Mouse (Mus musculus) lung, postnatal 0 days (tissue): Measurements from ENCODE around the gene Ptgir. TPM values are rescaled to one million over a fixed set of nuclear protein-coding genes. Genes with fewer than 3 reads are reported as not detected.
A peak's percentile ranks its signal among the peaks of the same experiment; 100 is the strongest.

ENCODE experiments used
- ATAC-seq: fragments of 200-750 bp; cut with Nextera tagmentation; 2 replicates; pipeline ENCODE4 v1.8.0; 2017; ENCODE audit warnings: moderate library complexity
- DNase-seq: peaks from one replicate; pipeline ENCODE4 v3.0.0-alpha.2; 2016; ENCODE audit warnings: low spot score
- H3K27ac ChIP-seq: fragments of 300-500 bp; sonication (generic); 2 replicates; pipeline ENCODE4 v1.5.1; 2014; ENCODE audit warnings: antibody characterized with exemption, mild to moderate bottlenecking, low read length, mixed read lengths
- H3K27me3 ChIP-seq: fragments of 300-500 bp; sonication (generic); replicated peaks from 2 replicates; pipeline ENCODE4 v1.6.1; 2014; ENCODE audit warnings: low read length, mixed read lengths; ENCODE audit not compliant: insufficient read depth
- H3K36me3 ChIP-seq: fragments of 300-500 bp; sonication (generic); 2 replicates; pipeline ENCODE4 v1.6.1; 2014; ENCODE audit warnings: low read length, mixed read lengths; ENCODE audit not compliant: insufficient read depth
- H3K4me1 ChIP-seq: fragments of 300-500 bp; sonication (generic); 2 replicates; pipeline ENCODE4 v1.6.1; 2014; ENCODE audit warnings: antibody characterized with exemption, low read depth, low read length, mixed read lengths; ENCODE audit not compliant: insufficient read depth
- H3K4me2 ChIP-seq: fragments of 300-500 bp; sonication (generic); replicated peaks from 2 replicates; pipeline ENCODE4 v1.6.1; 2014; ENCODE audit warnings: low read depth, mild to moderate bottlenecking, low read length, moderate library complexity, mixed read lengths
- H3K4me3 ChIP-seq: fragments of 300-500 bp; sonication (generic); 2 replicates; pipeline ENCODE4 v1.5.1; 2014; ENCODE audit warnings: low read depth, low read length
- H3K9ac ChIP-seq: fragments of 300-500 bp; sonication (generic); replicated peaks from 2 replicates; pipeline ENCODE4 v1.6.1; 2014; ENCODE audit warnings: low read depth, mild to moderate bottlenecking
- H3K9me3 ChIP-seq: fragments of 300-500 bp; sonication (generic); 2 replicates; pipeline ENCODE4 v1.6.1; 2016; ENCODE audit warnings: low read length, mixed read lengths
- CTCF ChIP-seq: IDR thresholded peaks from 2 replicates; pipeline ENCODE4 v1.5.1; 2016; ENCODE audit warnings: antibody characterized with exemption, mild to moderate bottlenecking
- EP300 ChIP-seq: IDR thresholded peaks from 2 replicates; pipeline ENCODE4 v1.6.1; 2016; ENCODE audit warnings: antibody characterized with exemption, mild to moderate bottlenecking, control low read depth
- WGBS: fragments of 180-500 bp; shearing (Covaris S2); extraction: QIAGEN DNeasy Blood & Tissue Kit; methylation state at CpG from one replicate; pipeline ENCODE4 v1.1.7; 2014; 5-methylcytosine and 5-hydroxymethylcytosine counted together
- polyA plus RNA-seq: library from polyadenylated mRNA; unstranded; fragments of >200 nt; fragmentation: Nextera tagmentation; extraction: Ambion mirVana; gene quantifications from 2 replicates; pipeline ENCODE4 v1.2.1, GENCODE M21; 2015

Ptgir gene
- polyA plus RNA-seq, 1 experiment from 2014 or later, result 2.0 TPM

- no peak for TF ChIP-seq EP300
- TF ChIP-seq CTCF, result no peak
- WGBS, result 3% methylated on average over 22 of the region's 22 CpGs
- Histone ChIP-seq H3K9ac (peak overlapping the region; percentile 36; the same call in 1 of the 2 replicates), H3K27ac (no peak overlapping the region), H3K4me3 (peak overlapping the region; percentile 42), H3K4me1 (peaks cover 19% of the 10 kb centered on the region; the same call in 1 of the 2 replicates), H3K4me2 (peak overlapping the region; percentile 84), H3K27me3 (peaks cover 28% of the 10 kb centered on the region), H3K9me3 (no peaks in the 10 kb centered on the region), H3K36me3 (no peaks in the 10 kb centered on the region)
- peak; percentile 6; the same call in 1 of the 2 replicates for ATAC-seq
- no peak for DNase-seq
Measured at GRCm38 (mm10) chr7:16944808-16945315, 38.6 kb downstream of the Ptgir start.

- Histone ChIP-seq H3K9ac (no peak overlapping the region), H3K4me1 (peaks cover 21% of the 10 kb centered on the region; the same call in 1 of the 2 replicates)
Measured at GRCm38 (mm10) chr7:16945419-16945818, 39.1 kb downstream of the Ptgir start.

GRCm38 (mm10) chr7:16946441-16947348 is 40.4 kb downstream of the Ptgir start:
- peak overlapping the region; percentile 23; the same call in 1 of the 2 replicates for H3K4me3 ChIP-seq
- TF ChIP-seq EP300 (no peak), CTCF (no peak)
- ATAC-seq, result no peak
- H3K9ac ChIP-seq, result no peak overlapping the region
- 8% methylated on average over 50 of the region's 53 CpGs for WGBS
- no peaks in the 10 kb centered on the region for H3K36me3 ChIP-seq
- H3K27me3 ChIP-seq, result peaks cover 30% of the 10 kb centered on the region
- no peak for DNase-seq
- peaks cover 21% of the 10 kb centered on the region; the same call in 1 of the 2 replicates for H3K4me1 ChIP-seq
- no peak overlapping the region for H3K27ac ChIP-seq
- H3K9me3 ChIP-seq, result no peaks in the 10 kb centered on the region
- peak overlapping the region; percentile 56 for H3K4me2 ChIP-seq

More at GRCm38 (mm10) chr7:16945419-16945818, 39.1 kb downstream of the Ptgir start:
- Histone ChIP-seq H3K9me3 (no peaks in the 10 kb centered on the region), H3K4me2 (no peak overlapping the region), H3K4me3 (no peak overlapping the region), H3K36me3 (no peaks in the 10 kb centered on the region), H3K27me3 (peaks cover 30% of the 10 kb centered on the region), H3K27ac (no peak overlapping the region)
- no peak for TF ChIP-seq EP300
- TF ChIP-seq CTCF, result no peak
- ATAC-seq, result no peak
- no peak for DNase-seq
- 22% methylated on average over 17 of the region's 17 CpGs for WGBS

- Histone ChIP-seq H3K27ac (no peak overlapping the region), H3K36me3 (no peaks in the 10 kb centered on the region), H3K27me3 (peaks cover 30% of the 10 kb centered on the region), H3K4me1 (peaks cover 21% of the 10 kb centered on the region; the same call in 1 of the 2 replicates), H3K9me3 (no peaks in the 10 kb centered on the region), H3K4me3 (peak overlapping the region; percentile 23; the same call in 1 of the 2 replicates), H3K9ac (no peak overlapping the region), H3K4me2 (peak overlapping the region; percentile 56)
- DNase-seq, result no peak
- no peak for ATAC-seq
- 17% methylated on average over 21 of the region's 22 CpGs for WGBS
- TF ChIP-seq EP300, result no peak
- no peak for TF ChIP-seq CTCF
Measured at GRCm38 (mm10) chr7:16947349-16947895, 41.1 kb downstream of the Ptgir start.

- H3K9me3 ChIP-seq, result no peaks in the 10 kb centered on the region
- H3K27ac ChIP-seq, result no peak overlapping the region
- H3K9ac ChIP-seq, result no peak overlapping the region
- H3K4me1 ChIP-seq, result peaks cover 21% of the 10 kb centered on the region; the same call in 1 of the 2 replicates
- WGBS, result 5% methylated on average over 4 of the region's 4 CpGs
- no peak for TF ChIP-seq CTCF
- TF ChIP-seq EP300, result no peak
- ATAC-seq (peak; percentile 19; the same call in 1 of the 2 replicates), DNase-seq (peak; percentile 70)
- H3K36me3 ChIP-seq, result no peaks in the 10 kb centered on the region
- no peak overlapping the region for H3K4me3 ChIP-seq
- H3K27me3 ChIP-seq, result peaks cover 30% of the 10 kb centered on the region
- peak overlapping the region; percentile 56; the same call in 1 of the 2 replicates for H3K4me2 ChIP-seq
Measured at GRCm38 (mm10) chr7:16947959-16948361, 41.7 kb downstream of the Ptgir start.

GRCm38 (mm10) chr7:16948923-16949458 is 42.7 kb downstream of the Ptgir start:
- ATAC-seq (no peak), DNase-seq (no peak)
- H3K4me2 ChIP-seq, result no peak overlapping the region
- no peaks in the 10 kb centered on the region for H3K9me3 ChIP-seq
- no peaks in the 10 kb centered on the region for H3K36me3 ChIP-seq
- TF ChIP-seq CTCF (no peak), EP300 (no peak)
- H3K9ac ChIP-seq, result no peak overlapping the region
- peaks cover 30% of the 10 kb centered on the region for H3K27me3 ChIP-seq
- 64% methylated on average over 8 of the region's 8 CpGs for WGBS
- no peak overlapping the region for H3K4me3 ChIP-seq
- no peak overlapping the region for H3K27ac ChIP-seq
- H3K4me1 ChIP-seq, result peaks cover 21% of the 10 kb centered on the region; the same call in 1 of the 2 replicates
